Mouse (Mus musculus) left cerebral cortex, postnatal 10 days (tissue): ENCODE data around the gene Lrrc49. TPM values are rescaled to one million over a fixed set of nuclear protein-coding genes. Genes with fewer than 3 reads are reported as not detected.

ENCODE experiments used
- DNase-seq, 2 experiments: peaks; one replicate each; pipeline ENCODE4 v3.0.0; 2021 to 2022; ENCODE audit warnings: low spot score in 2 of 2, mixed read lengths in 1 of 2; ENCODE audit errors: extremely low spot score in 1 of 2
- intact Hi-C: fragments of 180-260 bp; cut with DNase I; formaldehyde crosslinking; loops from one replicate; pipeline ENCODE4 v1.15.1; 2025
- total RNA-seq, 2 experiments: library from RNA; stranded (reverse); gene quantifications; 2 replicates each; pipeline ENCODE4 v1.2.3; 2021

Gene Lrrc49
- total RNA-seq, result 10 to 100 TPM; 71.6 to 71.7 TPM

- DNase-seq, result peak; percentile 91 to 92
- intact Hi-C loops, result loop anchor here (5.0 to 10.0 kb wide), 2 partner anchors 86 to 443 kb away; no protein-coding TSS in a partner anchor
These were observed at the start of gene Lrrc49 for GRCm38 (mm10) chr9:60687891-60688324. Lrrc49 (minus strand) TSS chr9:60688158.

DNA sequence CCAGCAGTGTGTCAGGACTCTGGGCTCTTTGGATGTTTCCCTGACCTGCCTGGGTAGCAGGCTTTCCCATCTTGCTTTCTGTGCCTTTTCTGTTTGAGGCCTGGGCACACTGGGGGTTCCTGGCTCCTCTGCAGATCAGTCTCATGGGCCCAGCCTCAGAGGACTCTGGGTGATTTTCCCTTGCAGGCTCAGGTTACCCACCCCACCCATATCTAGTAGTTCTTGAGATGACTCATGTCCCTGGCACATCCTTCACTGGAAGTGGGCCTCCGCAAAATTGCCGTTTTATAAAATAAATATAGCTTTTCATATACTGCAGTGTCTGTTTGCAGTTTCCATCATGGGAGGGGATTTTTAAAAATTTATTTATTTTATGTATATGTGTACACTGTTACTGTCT lies 46.4 kb upstream of the Lrrc49 start:
- intact Hi-C loops, result no loop called here
- DNase-seq, result no peak

DNA sequence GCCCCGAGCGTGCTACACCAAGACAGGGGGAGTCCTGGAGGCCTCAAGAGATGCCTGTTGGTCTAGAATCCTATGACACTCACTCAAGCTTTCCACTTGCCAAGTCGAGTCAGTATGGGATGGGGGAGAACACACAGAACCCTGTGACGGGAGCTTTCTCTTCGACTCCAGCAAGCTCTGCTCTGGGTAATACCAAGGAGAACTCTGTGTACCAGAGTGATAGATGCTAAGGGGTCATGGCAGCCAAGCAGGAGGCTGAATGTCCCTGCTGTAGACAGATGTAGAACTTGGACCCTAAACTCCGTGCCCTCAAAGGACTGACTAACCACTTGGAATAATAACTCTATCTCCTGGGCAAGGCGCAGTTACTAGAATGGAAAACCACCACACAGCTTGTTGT lies 37.0 kb upstream of the Lrrc49 start:
- DNase-seq, result peak in 1 of 2 experiments; percentile 8
- intact Hi-C loops, result no loop called here

GRCm38 (mm10) chr9:60719687-60720086 lies 31.7 kb upstream of the Lrrc49 start:
- intact Hi-C loops, result no loop called here
- peak in 1 of 2 experiments; percentile 9 for DNase-seq

- DNase-seq, result peak; percentile 29 to 52
- intact Hi-C loops, result no loop called here
These were observed 30.3 kb upstream of the Lrrc49 start for GRCm38 (mm10) chr9:60718284-60718683.

DNA sequence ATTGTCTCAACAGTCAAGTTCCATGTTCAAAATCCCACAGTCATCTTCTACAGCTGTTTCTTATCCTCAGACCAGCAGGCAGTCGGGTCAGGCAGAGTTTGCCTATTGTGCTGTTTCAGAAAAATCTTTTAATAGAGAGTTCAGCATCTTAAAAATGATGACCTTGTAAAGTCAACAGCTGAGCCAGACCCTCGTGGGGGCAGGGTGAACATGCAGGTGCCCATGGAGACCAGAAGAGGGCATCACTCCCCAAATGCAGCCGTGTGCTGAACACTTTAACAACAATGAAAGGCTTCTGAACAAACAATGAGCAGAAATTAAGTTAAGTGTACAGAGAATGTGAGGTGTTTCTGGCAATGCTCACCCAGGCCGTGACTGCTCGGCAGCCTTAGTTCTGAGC lies 27.9 kb upstream of the Lrrc49 start:
- DNase-seq, result peak in 1 of 2 experiments; percentile 29
- intact Hi-C loops, result no loop called here

DNA sequence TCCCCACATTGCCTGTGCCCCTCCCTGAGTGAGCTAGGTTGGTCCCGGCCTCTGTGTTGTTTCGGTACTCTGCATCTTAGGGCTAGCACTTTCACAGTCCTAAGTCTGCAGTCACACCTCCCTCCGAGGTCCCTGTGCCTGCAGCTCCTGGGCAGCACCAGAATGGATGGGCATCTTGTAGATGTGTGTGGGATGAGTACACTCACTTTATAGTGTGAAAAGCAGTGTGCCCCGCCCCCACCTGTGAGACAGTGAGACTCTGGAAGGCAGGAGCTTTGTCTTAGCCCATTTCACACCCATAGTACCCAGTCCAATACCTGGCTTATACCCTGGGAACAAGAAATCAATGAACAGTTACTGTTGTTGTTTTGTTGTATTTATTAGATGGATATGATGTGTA lies 27.3 kb upstream of the Lrrc49 start:
- intact Hi-C loops, result no loop called here
- DNase-seq, result peak in 1 of 2 experiments; percentile 53

- peak in 1 of 2 experiments; percentile 39 for DNase-seq
- intact Hi-C loops, result no loop called here
These were observed 26.2 kb upstream of the Lrrc49 start for GRCm38 (mm10) chr9:60714191-60714590.

DNA sequence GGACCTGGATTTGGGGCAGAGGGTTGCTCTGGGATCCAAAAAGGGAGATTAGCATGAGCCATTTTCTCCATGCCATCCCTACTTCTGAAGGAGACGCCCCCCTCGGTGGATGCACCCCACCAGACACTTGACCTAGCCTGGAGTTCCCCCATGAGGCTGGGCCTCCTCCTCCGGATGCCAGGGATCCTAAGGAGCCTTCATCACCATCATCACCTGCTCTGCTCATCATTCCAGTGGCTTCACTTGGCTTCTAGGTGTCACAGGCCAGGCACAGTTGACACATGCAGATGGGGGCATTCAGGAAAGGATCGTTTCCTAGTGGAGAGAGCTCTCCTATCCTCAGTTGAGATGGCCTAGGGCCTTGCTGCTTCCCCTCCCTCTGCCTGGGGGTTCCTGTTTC lies 25.7 kb upstream of the Lrrc49 start:
- intact Hi-C loops, result no loop called here
- no peak for DNase-seq

GRCm38 (mm10) chr9:60712771-60713541 lies 25.0 kb upstream of the Lrrc49 start, which contains the start of gene Larp6:
Larp6 (plus strand) TSS chr9:60712989.
- peak; percentile 16 to 73 for DNase-seq
- intact Hi-C loops, result no loop called here

GRCm38 (mm10) chr9:60712011-60712410 lies 24.1 kb upstream of the Lrrc49 start:
- no peak for DNase-seq
- intact Hi-C loops, result no loop called here

GRCm38 (mm10) chr9:60709721-60710120 lies 21.8 kb upstream of the Lrrc49 start:
- intact Hi-C loops, result no loop called here
- DNase-seq, result no peak

DNA sequence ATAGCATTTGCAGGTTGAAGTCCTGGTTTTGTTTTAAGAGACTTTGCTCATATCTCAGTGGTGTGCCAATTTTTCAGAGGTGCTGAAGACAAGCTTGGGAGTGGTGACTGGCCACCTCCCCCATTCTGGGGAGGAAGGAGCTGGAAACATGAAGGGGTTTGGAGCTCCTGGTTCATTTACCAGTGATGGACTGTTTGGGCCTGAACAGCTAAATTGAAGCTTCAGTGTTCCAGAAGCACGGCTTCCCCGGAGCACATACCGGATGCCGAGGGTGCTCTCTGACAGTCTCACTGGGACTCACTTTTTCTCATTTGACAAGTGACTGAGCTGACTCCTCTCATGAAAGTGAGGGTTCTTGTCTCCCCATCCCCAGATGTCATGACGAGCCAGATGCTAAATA lies 20.6 kb upstream of the Lrrc49 start:
- intact Hi-C loops, result no loop called here
- no peak for DNase-seq

DNA sequence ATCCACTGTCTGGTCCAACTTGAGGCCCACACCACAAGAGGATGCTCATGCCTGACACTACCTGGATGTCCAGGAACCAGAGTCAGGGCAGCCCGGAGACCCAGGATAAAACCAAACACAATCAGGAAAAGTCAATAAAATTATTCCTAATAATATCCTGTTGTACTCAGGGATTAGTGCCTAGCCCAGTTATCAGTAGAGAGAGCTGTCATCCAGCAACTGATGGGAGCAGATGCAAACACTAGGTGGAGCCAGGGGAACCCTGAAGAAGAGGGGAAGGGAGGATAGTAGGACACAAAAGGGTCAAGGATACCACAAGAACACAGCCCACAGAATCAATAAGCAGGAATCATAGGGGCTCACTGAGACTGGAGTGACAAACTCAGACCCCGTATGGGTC lies 19.6 kb upstream of the Lrrc49 start:
- intact Hi-C loops, result no loop called here
- DNase-seq, result no peak

GRCm38 (mm10) chr9:60699581-60700231 lies 11.7 kb upstream of the Lrrc49 start:
- intact Hi-C loops, result no loop called here
- no peak for DNase-seq

DNA sequence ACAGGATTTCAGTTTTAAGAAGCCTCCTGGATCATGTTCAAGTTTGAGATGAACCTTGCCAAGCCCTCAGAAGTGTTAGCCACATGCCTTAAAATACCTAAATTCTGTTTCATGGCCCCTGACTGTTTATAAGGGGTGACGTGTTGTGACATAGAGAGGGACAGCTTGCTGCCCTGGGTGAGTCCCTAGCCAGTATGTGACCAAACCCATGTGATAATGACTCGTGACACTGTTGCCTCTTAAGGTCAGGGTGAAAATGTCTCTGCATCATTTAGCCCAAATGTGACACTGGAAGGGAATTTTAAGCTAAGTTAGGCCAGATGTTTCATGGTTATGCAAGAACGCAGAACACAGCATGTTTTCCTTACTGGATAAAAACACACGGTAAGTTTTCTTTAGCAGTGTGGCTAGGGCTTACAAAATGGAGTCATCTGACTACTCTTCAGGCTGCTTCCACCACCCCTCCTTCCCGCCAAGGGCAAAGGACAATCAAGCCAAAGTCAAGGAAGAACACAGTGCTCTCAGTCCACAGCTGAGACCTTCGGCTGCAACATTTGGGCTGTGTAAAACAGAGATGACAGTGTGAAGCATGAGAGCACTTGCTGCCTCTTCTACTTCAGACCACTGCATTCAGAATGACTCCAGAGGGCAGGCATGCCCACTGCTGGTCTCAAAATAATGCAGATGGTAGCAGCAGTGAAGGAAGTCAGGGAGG lies 8.5 kb upstream of the Lrrc49 start:
- DNase-seq, result no peak
- intact Hi-C loops, result no loop called here

GRCm38 (mm10) chr9:60693986-60694385 lies 6.0 kb upstream of the Lrrc49 start:
- intact Hi-C loops, result no loop called here

DNA sequence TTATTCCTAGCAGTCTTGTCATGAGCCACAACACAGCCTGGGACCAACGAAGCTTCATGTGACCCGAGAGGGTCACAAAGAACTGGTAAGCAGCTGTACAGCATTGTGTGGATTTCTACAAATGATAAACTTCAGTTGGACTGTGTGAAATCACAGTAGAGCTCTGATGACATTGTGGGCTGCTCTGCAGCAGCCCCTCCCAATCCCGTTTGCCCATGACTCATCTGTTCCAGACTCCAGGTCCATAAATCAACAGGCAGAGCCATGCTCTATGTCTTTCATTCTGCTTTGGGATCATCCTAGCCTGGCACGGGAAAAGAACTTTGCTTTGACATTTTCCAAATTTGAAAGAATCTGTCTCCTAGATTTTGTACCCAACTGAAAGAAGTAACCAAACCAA lies 4.7 kb upstream of the Lrrc49 start:
- intact Hi-C loops, result no loop called here
- no peak for DNase-seq

More at GRCm38 (mm10) chr9:60693986-60694385, 6.0 kb upstream of the Lrrc49 start:
- DNase-seq, result peak in 1 of 2 experiments; percentile 55

DNA sequence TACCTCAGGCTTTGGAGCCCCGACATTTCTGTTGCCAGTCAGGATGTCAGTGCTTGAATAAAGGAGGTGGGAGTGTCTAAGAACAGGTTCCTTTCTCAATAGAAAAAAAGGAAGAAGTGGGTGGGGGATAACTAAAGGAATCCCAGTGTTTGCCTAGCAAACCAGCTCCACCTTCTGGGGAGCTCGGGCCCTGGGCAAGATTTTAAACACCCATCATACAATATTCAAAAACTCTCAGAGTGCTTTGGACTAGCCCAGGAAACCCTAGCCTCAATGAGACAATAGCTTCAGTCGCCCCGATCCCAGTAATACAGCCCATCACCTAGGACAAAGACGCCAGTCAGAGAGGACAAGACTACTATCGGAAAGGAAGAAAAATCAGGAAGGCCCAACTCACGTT lies 543 bp downstream of the Lrrc49 start:
- intact Hi-C loops, result loop anchor here (5.0 to 10.0 kb wide), 2 partner anchors 85 to 443 kb away; no protein-coding TSS in a partner anchor
- DNase-seq, result peak; percentile 40 to 49
